Mouse (Mus musculus): ENCODE measurements around the gene Chn2. TPM values are rescaled to one million over a fixed set of nuclear protein-coding genes. Genes with fewer than 3 reads are reported as not detected.

The Chn2 gene
- polyA plus RNA-seq, 1 experiment: 574 TPM

DNA sequence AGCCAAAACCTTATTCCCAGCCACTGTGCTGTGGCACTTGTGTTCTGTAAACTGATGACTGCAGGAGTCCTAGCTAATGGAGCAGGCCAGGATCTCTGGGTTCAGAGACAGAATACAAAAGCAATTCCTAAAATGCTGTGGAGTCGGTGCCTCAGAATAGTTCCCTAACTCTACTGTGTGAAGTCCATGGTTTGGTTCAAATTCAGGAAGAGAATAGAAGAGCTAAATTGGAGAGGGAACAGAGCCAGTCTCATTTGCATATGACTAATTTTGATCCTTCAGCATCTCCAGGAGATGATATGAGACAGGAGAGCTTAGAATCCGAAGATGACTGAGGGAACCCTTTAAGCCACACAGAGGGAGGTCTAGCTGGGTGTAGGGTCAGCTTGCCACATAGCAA is 90.2 kb downstream of the Chn2 start:
- 9% methylated on average over 2 of the region's 2 CpGs for WGBS
- no peak overlapping the region for H3K4me3 ChIP-seq (replicated peaks; ENCODE audit: insufficient read depth, low read depth, low read length)
- H3K4me1 ChIP-seq (ENCODE audit: control insufficient read depth, insufficient read depth, low read length): peaks cover 62% of the 10 kb centered on the region
- TF ChIP-seq CTCF (IDR thresholded peaks at IDR 0.05; ENCODE audit: borderline replicate concordance, insufficient read depth, low read depth, low read length) (no peak), POLR2A (IDR thresholded peaks at IDR 0.05; ENCODE audit: borderline replicate concordance, insufficient read depth, low read length) (no peak)
- DNase-seq: no peak
- H3K27ac ChIP-seq (ENCODE audit: insufficient read depth, low read length): peak overlapping the region; percentile 85
- no peaks in the 10 kb centered on the region for H3K27me3 ChIP-seq (ENCODE audit: control insufficient read depth, insufficient read depth, low read length)

DNA sequence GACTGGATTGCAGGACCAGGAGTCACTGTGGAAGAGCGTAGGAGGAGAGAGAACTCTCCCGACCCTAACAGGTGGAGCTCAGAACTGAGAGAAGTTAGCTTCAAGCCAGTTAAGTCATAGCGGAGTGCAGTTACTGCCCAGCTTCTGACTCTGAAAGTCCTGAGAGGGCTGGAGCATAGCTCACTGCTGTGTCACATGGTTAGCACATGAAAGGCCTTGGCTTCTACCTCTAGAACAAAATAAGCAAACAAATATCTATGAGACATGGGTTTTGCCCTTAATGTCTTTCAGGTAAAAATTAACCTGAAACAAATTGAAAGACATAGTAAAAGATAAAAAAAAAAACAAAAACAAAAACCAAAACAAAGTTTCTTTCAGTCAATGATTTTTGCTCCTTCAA is 91.5 kb downstream of the Chn2 start:
- Histone ChIP-seq H3K27ac (ENCODE audit: insufficient read depth, low read length) (peak overlapping the region; percentile 21), H3K4me1 (ENCODE audit: control insufficient read depth, insufficient read depth, low read length) (peaks cover 56% of the 10 kb centered on the region), H3K4me3 (replicated peaks; ENCODE audit: insufficient read depth, low read depth, low read length) (no peak overlapping the region), H3K27me3 (ENCODE audit: control insufficient read depth, insufficient read depth, low read length) (no peaks in the 10 kb centered on the region)
- WGBS: 69% methylated on average over 3 of the region's 3 CpGs
- no peak for DNase-seq
- TF ChIP-seq POLR2A (IDR thresholded peaks at IDR 0.05; ENCODE audit: borderline replicate concordance, insufficient read depth, low read length) (no peak), CTCF (IDR thresholded peaks at IDR 0.05; ENCODE audit: borderline replicate concordance, insufficient read depth, low read depth, low read length) (no peak)

DNA sequence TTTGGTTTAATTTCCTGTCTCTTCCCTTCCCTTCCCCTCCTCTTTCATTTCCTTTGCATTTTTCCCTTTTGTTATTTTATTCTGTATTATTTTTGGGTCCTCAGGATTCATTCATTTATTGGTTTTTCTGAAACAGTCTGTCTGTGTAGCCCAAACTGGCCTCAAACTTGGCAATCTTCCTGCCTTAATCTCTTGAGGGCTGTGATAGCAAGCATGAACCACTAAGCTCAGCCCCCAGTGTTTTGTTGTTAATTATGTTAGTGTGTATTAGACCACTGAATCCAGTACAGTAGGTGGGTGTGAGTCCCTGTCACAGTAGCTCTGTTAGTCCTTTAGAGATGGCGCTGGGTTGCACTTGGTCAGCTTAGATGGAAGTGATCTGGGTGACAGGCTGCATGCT is 93.2 kb downstream of the Chn2 start:
- Histone ChIP-seq H3K27ac (ENCODE audit: insufficient read depth, low read length) (peak overlapping the region; percentile 92), H3K4me3 (replicated peaks; ENCODE audit: insufficient read depth, low read depth, low read length) (no peak overlapping the region), H3K4me1 (ENCODE audit: control insufficient read depth, insufficient read depth, low read length) (peaks cover 57% of the 10 kb centered on the region), H3K27me3 (ENCODE audit: control insufficient read depth, insufficient read depth, low read length) (no peaks in the 10 kb centered on the region)
- no peak for TF ChIP-seq CTCF (IDR thresholded peaks at IDR 0.05; ENCODE audit: borderline replicate concordance, insufficient read depth, low read depth, low read length)
- TF ChIP-seq POLR2A (IDR thresholded peaks at IDR 0.05; ENCODE audit: borderline replicate concordance, insufficient read depth, low read length): no peak
- 60% methylated on average over 1 of the region's 1 CpGs for WGBS
- DNase-seq: peak in 1 of 2 experiments; percentile 22

DNA sequence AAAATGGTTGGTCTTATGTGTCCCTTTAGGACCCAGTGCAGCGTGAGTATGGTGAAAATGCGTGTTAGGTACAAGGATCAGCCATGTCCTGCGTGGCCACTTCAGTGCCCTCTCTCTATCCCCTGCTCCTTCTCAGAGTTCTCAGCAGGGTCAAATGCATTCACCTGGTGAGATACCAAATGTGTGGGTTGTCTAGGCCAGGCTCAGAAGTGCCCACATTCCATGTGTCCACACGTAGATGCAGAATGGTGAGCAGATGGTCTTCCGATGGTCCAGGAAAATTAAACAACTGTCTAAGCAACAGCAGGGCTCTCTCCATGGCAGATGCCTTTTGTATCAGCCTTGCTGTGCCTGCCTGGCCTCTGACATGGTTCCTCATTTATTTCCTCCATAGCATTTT is 93.9 kb downstream of the Chn2 start:
- TF ChIP-seq CTCF (IDR thresholded peaks at IDR 0.05; ENCODE audit: borderline replicate concordance, insufficient read depth, low read depth, low read length) (no peak), POLR2A (IDR thresholded peaks at IDR 0.05; ENCODE audit: borderline replicate concordance, insufficient read depth, low read length) (no peak)

DNA sequence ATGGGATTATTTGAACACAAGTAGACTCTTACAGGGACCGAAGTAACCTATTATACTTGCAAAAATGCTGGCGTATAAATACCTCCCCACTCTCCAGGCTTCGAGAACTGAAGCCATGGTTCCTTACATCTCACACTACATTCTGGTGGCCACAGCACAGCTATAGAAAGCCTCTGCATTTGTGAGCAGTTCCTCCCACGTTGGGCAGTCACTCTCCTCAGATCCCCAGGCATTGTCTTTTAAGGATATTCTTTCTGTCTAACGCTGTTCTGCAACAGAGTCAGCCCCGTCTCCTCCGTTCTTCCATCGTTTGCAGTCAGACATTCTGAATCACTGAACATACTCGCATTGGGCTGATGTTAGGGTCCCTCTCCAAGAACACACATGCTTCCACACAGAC is 98.8 kb downstream of the Chn2 start:
- DNase-seq: peak in 1 of 2 experiments; percentile 10
- peaks cover 58% of the 10 kb centered on the region for H3K4me1 ChIP-seq (ENCODE audit: control insufficient read depth, insufficient read depth, low read length)
- WGBS: 75% methylated on average over 9 of the region's 9 CpGs
- H3K4me3 ChIP-seq (replicated peaks; ENCODE audit: insufficient read depth, low read depth, low read length): no peak overlapping the region
- H3K27me3 ChIP-seq (ENCODE audit: control insufficient read depth, insufficient read depth, low read length): no peaks in the 10 kb centered on the region
- H3K27ac ChIP-seq (ENCODE audit: insufficient read depth, low read length): peak overlapping the region; percentile 28; the same call in 1 of the 2 replicates
- TF ChIP-seq POLR2A (IDR thresholded peaks at IDR 0.05; ENCODE audit: borderline replicate concordance, insufficient read depth, low read length) (no peak), CTCF (IDR thresholded peaks at IDR 0.05; ENCODE audit: borderline replicate concordance, insufficient read depth, low read depth, low read length) (no peak)

More for the DNA sequence above, 93.9 kb downstream of the Chn2 start:
- no peaks in the 10 kb centered on the region for H3K27me3 ChIP-seq (ENCODE audit: control insufficient read depth, insufficient read depth, low read length)
- H3K4me3 ChIP-seq (replicated peaks; ENCODE audit: insufficient read depth, low read depth, low read length): no peak overlapping the region
- WGBS: 13% methylated on average over 5 of the region's 5 CpGs
- peaks cover 56% of the 10 kb centered on the region for H3K4me1 ChIP-seq (ENCODE audit: control insufficient read depth, insufficient read depth, low read length)
- H3K27ac ChIP-seq (ENCODE audit: insufficient read depth, low read length): peak overlapping the region; percentile 92
- peak; percentile 67 to 83 for DNase-seq

DNA sequence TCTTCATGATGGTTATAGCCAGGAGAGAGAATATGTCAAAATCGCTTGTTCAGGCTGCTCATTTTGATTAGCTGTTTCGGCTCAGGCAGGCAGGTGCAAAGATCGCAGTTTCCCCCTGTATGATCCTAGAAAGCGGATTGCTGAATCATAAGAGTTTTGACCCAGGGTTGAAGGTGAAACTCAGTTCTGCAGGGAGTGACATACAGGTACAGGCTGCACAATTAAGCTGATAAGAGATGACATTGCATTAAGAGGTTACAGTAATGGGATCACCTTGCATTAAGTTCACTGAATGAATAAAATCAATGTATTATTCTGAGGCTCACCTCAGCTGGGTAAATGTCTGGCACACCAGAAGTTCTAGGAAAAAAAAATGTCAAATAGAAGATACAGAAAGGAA is 101.1 kb downstream of the Chn2 start:
- peak in 1 of 2 experiments; percentile 10 for DNase-seq
- Histone ChIP-seq H3K4me1 (ENCODE audit: control insufficient read depth, insufficient read depth, low read length) (peaks cover 55% of the 10 kb centered on the region), H3K4me3 (replicated peaks; ENCODE audit: insufficient read depth, low read depth, low read length) (no peak overlapping the region), H3K27me3 (ENCODE audit: control insufficient read depth, insufficient read depth, low read length) (no peaks in the 10 kb centered on the region), H3K27ac (ENCODE audit: insufficient read depth, low read length) (no peak overlapping the region)
- TF ChIP-seq CTCF (IDR thresholded peaks at IDR 0.05; ENCODE audit: borderline replicate concordance, insufficient read depth, low read depth, low read length) (no peak), POLR2A (IDR thresholded peaks at IDR 0.05; ENCODE audit: borderline replicate concordance, insufficient read depth, low read length) (no peak)
- 82% methylated on average over 4 of the region's 4 CpGs for WGBS

DNA sequence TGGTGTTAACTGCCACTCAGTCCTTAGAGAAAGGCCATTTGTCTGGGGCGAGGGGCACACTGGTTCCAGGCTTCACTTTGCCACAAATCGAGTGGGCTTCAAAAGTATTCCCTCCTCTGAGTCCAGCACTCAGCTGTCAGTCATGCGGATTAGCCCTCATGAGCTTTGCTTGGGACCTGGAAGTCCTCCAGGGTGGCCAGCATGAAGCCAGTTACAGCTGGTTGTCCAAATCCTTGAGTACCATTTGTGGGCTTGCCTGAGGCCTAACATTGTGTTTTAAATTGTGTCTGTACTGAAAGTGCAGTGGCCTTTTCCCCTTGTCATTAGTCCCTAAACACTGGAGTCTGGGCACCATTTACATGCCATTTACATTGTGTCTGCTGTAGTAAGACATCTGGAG is 101.8 kb downstream of the Chn2 start:
- 36% methylated on average over 3 of the region's 3 CpGs for WGBS
- peak; percentile 48 to 50 for DNase-seq
- H3K4me3 ChIP-seq (replicated peaks; ENCODE audit: insufficient read depth, low read depth, low read length): no peak overlapping the region
- H3K27me3 ChIP-seq (ENCODE audit: control insufficient read depth, insufficient read depth, low read length): no peaks in the 10 kb centered on the region
- H3K27ac ChIP-seq (ENCODE audit: insufficient read depth, low read length): 0 out of 2 replicates have a peak overlapping the region, but pooled peaks have one; percentile 39
- H3K4me1 ChIP-seq (ENCODE audit: control insufficient read depth, insufficient read depth, low read length): peaks cover 49% of the 10 kb centered on the region
- TF ChIP-seq CTCF (IDR thresholded peaks at IDR 0.05; ENCODE audit: borderline replicate concordance, insufficient read depth, low read depth, low read length) (no peak), POLR2A (IDR thresholded peaks at IDR 0.05; ENCODE audit: borderline replicate concordance, insufficient read depth, low read length) (no peak)

DNA sequence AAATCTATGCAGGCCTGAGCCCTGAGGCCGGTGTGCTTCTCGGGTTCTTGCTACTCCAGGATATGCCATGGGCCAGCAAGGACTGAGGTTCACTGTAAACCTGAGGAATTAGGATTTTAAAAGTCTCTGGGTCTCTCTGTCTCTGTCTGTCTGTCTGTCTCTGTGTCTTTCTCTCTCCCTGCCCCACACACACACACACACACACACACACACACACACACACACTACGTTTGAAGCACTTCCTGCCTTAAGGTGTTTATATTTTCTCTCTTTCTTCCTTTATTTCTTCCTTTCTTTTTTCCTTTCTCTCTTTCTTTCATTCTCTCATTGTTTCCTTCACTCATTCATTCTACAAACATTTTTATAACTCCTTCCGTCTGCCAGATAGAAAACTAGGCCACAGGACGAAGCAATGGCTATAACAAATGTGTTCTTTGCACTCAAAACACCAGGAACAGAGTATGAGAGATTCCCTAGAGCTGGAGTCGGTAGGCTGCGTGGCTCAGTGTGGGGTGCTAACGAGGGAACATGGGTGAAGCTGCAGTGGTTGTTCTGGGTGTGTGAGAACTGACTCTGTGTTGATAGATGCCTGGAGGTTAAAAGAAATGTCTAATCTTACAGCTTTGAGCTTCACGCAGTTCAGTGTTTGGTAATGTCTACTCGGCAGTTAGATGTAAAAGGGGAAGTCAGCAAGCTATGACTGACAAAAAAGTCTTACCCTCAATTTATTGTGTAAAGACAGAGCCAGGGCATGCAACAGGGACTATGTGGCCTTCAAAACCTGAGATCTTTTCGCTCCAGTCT is 103.7 kb downstream of the Chn2 start:
- H3K4me1 ChIP-seq (ENCODE audit: control insufficient read depth, insufficient read depth, low read length): peaks cover 47% of the 10 kb centered on the region
- no peak overlapping the region for H3K4me3 ChIP-seq (replicated peaks; ENCODE audit: insufficient read depth, low read depth, low read length)
- DNase-seq: peak in 1 of 2 experiments; percentile 17
- 43% methylated on average over 11 of the region's 11 CpGs for WGBS
- H3K27ac ChIP-seq (ENCODE audit: insufficient read depth, low read length): no peak overlapping the region; the same call in 1 of the 2 replicates
- no peaks in the 10 kb centered on the region for H3K27me3 ChIP-seq (ENCODE audit: control insufficient read depth, insufficient read depth, low read length)
- no peak for TF ChIP-seq POLR2A (IDR thresholded peaks at IDR 0.05; ENCODE audit: borderline replicate concordance, insufficient read depth, low read length)
- no peak for TF ChIP-seq CTCF (IDR thresholded peaks at IDR 0.05; ENCODE audit: borderline replicate concordance, insufficient read depth, low read depth, low read length)

Data from cerebellum, adult 2 months (tissue).